Mouse (Mus musculus) liver, embryonic 15.5 days (tissue): Measurements from ENCODE around the gene Cfap44. TPM values are rescaled to one million over a fixed set of nuclear protein-coding genes. Genes with fewer than 3 reads are reported as not detected.

ENCODE experiments used
- ATAC-seq: fragments of 200-750 bp; cut with Nextera tagmentation; 2 replicates; pipeline ENCODE4 v1.8.0; 2017; ENCODE audit warnings: moderate number of reproducible peaks, mild to moderate bottlenecking, moderate library complexity; ENCODE audit not compliant: insufficient read depth
- H3K27ac ChIP-seq: fragments of 300-500 bp; sonication (generic); replicated peaks from 2 replicates; pipeline ENCODE4 v1.5.1; 2015; ENCODE audit warnings: mild to moderate bottlenecking, inconsistent platforms
- H3K27me3 ChIP-seq: fragments of 300-500 bp; sonication (generic); 2 replicates; pipeline ENCODE4 v1.6.1; 2015; ENCODE audit warnings: mild to moderate bottlenecking, inconsistent platforms
- H3K36me3 ChIP-seq: fragments of 300-500 bp; sonication (generic); replicated peaks from 2 replicates; pipeline ENCODE4 v1.6.1; 2015; ENCODE audit warnings: moderate library complexity, mild to moderate bottlenecking, inconsistent platforms
- H3K4me1 ChIP-seq: fragments of 300-500 bp; sonication (generic); replicated peaks from 2 replicates; pipeline ENCODE4 v1.6.1; 2015; ENCODE audit warnings: inconsistent platforms
- H3K4me2 ChIP-seq: fragments of 300-500 bp; sonication (generic); 2 replicates; pipeline ENCODE4 v1.6.1; 2015; ENCODE audit warnings: moderate library complexity, mild to moderate bottlenecking, inconsistent platforms
- H3K4me3 ChIP-seq: fragments of 300-500 bp; sonication (generic); replicated peaks from 2 replicates; pipeline ENCODE4 v1.5.1; 2015; ENCODE audit warnings: mild to moderate bottlenecking, inconsistent platforms
- H3K9ac ChIP-seq: fragments of 300-500 bp; sonication (generic); 2 replicates; pipeline ENCODE4 v1.6.1; 2015; ENCODE audit warnings: moderate library complexity, mild to moderate bottlenecking, inconsistent platforms
- H3K9me3 ChIP-seq: fragments of 300-500 bp; sonication (generic); replicated peaks from 2 replicates; pipeline ENCODE4 v1.6.1; 2016; ENCODE audit warnings: inconsistent platforms
- WGBS: fragments of 180-500 bp; shearing (Covaris S2); methylation state at CpG from one replicate; pipeline ENCODE4 v1.1.7; 2015; ENCODE audit warnings: mixed read lengths; ENCODE audit not compliant: insufficient replicate concordance; 5-methylcytosine and 5-hydroxymethylcytosine counted together
- polyA plus RNA-seq: library from polyadenylated mRNA; unstranded; fragments of >200 nt; fragmentation: Nextera tagmentation; extraction: Ambion mirVana; gene quantifications from 2 replicates; pipeline ENCODE4 v1.2.1, GENCODE M21; 2015

Cfap44 gene
- polyA plus RNA-seq, 1 experiment from 2014 or later: 0.40 TPM

DNA sequence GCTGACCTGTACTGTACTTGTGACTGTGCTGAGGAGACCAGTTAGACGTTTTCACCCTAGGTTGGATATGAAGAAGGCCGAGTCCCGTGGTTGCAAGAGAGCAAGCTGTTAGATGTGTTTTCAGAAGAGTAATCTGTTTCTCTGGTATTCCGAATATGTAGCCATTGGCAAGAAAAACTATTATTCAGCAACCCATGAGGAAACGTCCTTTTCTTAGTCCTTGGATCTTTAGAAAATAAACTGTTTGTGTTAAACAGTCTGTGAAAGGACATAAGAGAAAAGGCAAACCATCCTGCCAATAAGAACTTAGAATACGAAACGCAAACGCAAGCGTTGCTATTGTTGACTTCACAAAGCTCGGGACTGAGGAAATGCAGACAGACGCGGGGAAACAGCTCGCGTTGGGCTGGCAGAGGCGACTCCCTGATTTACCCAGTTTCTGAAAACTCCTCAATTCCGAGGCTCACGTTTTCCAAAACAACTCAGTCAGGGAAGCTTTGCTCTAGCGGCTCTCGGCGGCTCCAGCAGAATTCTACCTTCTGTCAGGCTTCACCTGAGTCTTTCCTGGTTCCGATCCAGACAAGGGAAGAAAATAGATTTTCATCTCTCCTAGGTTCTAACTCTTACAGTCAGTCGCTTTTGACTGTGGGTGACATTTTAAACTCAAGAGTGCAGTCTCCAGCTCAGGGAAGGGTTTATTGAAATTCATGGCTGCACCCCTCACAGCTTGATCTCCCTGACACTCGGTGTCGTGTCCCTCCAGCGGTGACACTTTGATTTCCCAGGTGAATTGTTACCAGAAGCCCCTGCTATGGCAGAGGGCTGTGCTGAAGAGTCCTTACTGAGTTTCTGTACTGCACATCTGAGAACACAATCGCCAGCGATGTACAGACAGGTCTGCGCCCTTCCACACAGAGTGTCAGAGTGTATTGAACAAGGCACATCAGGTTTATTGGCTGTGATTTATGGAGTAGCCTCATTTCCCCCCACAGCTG is 87.3 kb downstream of the Cfap44 start:
- H3K9ac ChIP-seq: no peak overlapping the region
- no peak for ATAC-seq
- no peak overlapping the region for H3K4me2 ChIP-seq
- 39% methylated on average over 28 of the region's 28 CpGs for WGBS
- H3K4me3 ChIP-seq: no peak overlapping the region
- H3K4me1 ChIP-seq: no peaks in the 10 kb centered on the region
- no peaks in the 10 kb centered on the region; the same call in 1 of the 2 replicates for H3K27me3 ChIP-seq
- no peaks in the 10 kb centered on the region for H3K36me3 ChIP-seq
- no peak overlapping the region for H3K27ac ChIP-seq
- H3K9me3 ChIP-seq: no peaks in the 10 kb centered on the region

DNA sequence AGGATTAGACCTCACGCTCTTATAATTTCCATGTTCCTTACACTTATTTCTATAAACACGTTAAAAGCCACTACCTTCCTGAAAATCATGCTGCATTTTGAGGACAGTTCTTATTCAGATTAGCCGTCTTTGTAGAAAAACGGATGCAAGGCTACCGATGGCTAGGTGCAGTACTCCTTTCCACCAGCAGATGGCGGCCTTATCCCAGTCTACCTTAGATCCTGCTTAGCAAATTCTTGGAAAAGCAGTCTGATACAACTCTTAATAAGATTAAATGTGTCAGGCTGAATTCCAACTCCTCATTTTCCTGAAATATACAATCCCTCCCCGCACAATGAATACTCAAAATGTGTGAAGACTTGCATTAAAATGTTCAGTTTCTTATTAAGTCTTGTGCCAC is 89.5 kb downstream of the Cfap44 start:
- no peak overlapping the region for H3K27ac ChIP-seq
- ATAC-seq: no peak
- no peak overlapping the region for H3K9ac ChIP-seq
- no peaks in the 10 kb centered on the region for H3K36me3 ChIP-seq
- no peak overlapping the region for H3K4me2 ChIP-seq
- H3K27me3 ChIP-seq: no peaks in the 10 kb centered on the region; the same call in 1 of the 2 replicates
- H3K4me1 ChIP-seq: no peaks in the 10 kb centered on the region
- WGBS: 3% methylated on average over 7 of the region's 7 CpGs
- H3K9me3 ChIP-seq: no peaks in the 10 kb centered on the region
- H3K4me3 ChIP-seq: no peak overlapping the region

DNA sequence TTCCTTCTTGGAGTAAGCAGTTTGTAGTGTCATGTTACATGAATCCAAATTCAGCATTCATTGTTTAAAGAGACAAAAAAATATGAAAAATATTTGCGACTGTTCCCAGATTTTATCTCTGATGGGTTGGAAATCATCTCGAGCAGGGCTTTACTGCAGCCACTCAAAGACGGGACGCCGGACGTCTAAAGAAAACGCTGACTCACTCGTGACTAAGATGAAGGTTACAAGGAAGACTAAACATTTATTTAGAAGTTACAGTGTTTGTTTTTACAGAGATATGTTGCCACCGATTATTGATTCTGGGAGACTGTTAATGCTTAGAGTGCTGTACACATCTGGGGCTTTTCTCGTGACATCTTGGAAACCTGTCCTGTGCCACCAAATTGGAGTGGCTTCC is 90.2 kb downstream of the Cfap44 start:
- H3K9me3 ChIP-seq: no peaks in the 10 kb centered on the region
- 46% methylated on average over 10 of the region's 10 CpGs for WGBS
- no peak overlapping the region for H3K27ac ChIP-seq
- no peaks in the 10 kb centered on the region for H3K36me3 ChIP-seq
- H3K9ac ChIP-seq: no peak overlapping the region
- no peaks in the 10 kb centered on the region; the same call in 1 of the 2 replicates for H3K27me3 ChIP-seq
- no peak overlapping the region for H3K4me3 ChIP-seq
- no peak overlapping the region for H3K4me2 ChIP-seq
- no peak for ATAC-seq
- no peaks in the 10 kb centered on the region for H3K4me1 ChIP-seq

DNA sequence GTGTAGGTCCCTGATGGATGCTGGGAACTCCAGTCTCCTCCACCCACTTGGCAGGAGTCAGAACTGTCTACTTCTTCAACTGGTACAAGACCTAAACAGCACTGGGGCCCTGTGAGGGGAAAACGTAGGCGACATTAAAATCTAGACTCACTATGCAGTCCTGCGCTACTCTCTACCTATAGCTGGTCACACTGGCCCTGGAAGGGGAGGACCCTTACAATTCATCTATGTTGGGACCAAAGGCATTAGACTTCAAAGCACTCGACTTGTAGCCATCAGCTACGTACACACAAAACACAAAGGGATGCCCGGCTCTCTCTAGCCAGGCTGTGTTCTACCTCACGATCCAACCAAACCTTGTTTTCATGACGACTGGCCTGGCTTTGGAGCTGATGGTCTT is 91.1 kb downstream of the Cfap44 start:
- Histone ChIP-seq H3K9ac (no peak overlapping the region), H3K4me2 (no peak overlapping the region), H3K27me3 (no peaks in the 10 kb centered on the region), H3K4me3 (no peak overlapping the region), H3K9me3 (no peaks in the 10 kb centered on the region), H3K4me1 (no peaks in the 10 kb centered on the region), H3K36me3 (no peaks in the 10 kb centered on the region), H3K27ac (no peak overlapping the region)
- no peak for ATAC-seq
- WGBS: 72% methylated on average over 8 of the region's 8 CpGs

DNA sequence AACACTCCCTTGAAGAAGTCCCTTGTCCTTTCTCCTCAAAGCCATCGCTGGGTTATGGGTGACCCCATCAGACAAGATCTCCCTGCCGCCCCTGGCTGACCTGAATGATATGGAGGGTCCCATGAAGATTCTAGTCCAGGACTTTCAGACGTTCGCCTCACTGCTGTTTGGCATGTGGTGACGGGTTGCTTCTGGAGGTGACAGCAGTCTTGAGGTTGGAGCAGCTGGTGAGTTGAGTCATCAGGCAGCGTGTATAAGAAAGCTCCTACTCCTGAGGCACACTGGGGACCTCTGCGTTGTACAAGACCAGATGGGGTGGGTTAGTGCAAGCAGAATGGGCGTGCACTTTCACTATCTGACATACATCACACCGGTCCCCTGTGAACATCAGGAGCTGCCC is 92.0 kb downstream of the Cfap44 start:
- WGBS: 65% methylated on average over 9 of the region's 9 CpGs
- ATAC-seq: no peak
- H3K27me3 ChIP-seq: no peaks in the 10 kb centered on the region
- no peaks in the 10 kb centered on the region for H3K36me3 ChIP-seq
- no peak overlapping the region for H3K4me3 ChIP-seq
- no peak overlapping the region for H3K27ac ChIP-seq
- no peak overlapping the region for H3K9ac ChIP-seq
- no peaks in the 10 kb centered on the region for H3K9me3 ChIP-seq
- H3K4me2 ChIP-seq: no peak overlapping the region
- no peaks in the 10 kb centered on the region for H3K4me1 ChIP-seq

DNA sequence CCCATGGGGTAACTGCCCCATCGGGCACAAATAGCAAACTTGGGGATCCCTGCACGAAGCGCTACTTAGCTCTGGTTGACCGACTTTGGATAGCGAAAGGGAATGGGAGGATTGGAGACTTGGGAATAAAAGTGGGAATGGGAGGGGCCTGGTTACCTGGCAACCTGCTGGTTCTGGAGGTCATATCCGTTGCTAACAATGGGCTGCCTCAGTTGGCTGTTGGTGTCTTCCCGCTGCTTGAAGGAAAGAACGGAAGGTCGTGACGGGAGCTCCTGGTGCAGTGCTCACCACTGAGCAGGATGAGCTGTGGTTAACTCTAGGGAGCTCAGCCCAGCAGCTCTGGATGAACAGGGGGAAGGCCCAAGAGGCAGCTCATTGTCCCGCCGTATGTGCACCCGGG is 92.6 kb downstream of the Cfap44 start:
- Histone ChIP-seq H3K4me3 (no peak overlapping the region), H3K27ac (no peak overlapping the region), H3K27me3 (no peaks in the 10 kb centered on the region), H3K36me3 (no peaks in the 10 kb centered on the region), H3K9ac (no peak overlapping the region), H3K4me1 (no peaks in the 10 kb centered on the region), H3K4me2 (no peak overlapping the region), H3K9me3 (no peaks in the 10 kb centered on the region)
- 73% methylated on average over 13 of the region's 13 CpGs for WGBS
- ATAC-seq: no peak

DNA sequence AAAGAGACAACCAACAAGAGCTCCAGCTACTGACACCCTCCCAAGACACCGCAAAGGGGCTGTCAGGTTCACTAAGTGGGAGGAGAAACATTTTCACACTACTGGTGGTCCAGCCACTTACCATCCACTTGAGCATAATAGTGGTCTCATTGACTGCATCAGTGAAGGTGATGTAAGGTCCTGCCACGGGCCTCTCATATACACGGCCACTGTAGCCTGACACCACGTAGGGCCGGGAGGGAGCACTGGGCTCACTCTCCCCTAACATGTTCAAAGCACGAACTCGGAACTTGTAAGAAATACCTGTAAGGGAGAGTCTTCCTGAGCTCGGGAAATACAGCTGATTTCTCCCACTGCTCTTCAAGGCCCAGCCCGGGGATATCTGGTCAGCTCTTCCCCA is 96.5 kb downstream of the Cfap44 start:
- H3K4me1 ChIP-seq: no peaks in the 10 kb centered on the region
- no peak for ATAC-seq
- no peaks in the 10 kb centered on the region for H3K27me3 ChIP-seq
- no peak overlapping the region for H3K27ac ChIP-seq
- no peaks in the 10 kb centered on the region for H3K9me3 ChIP-seq
- H3K4me3 ChIP-seq: no peak overlapping the region
- H3K36me3 ChIP-seq: no peaks in the 10 kb centered on the region
- 66% methylated on average over 9 of the region's 9 CpGs for WGBS
- H3K9ac ChIP-seq: no peak overlapping the region
- no peak overlapping the region for H3K4me2 ChIP-seq

DNA sequence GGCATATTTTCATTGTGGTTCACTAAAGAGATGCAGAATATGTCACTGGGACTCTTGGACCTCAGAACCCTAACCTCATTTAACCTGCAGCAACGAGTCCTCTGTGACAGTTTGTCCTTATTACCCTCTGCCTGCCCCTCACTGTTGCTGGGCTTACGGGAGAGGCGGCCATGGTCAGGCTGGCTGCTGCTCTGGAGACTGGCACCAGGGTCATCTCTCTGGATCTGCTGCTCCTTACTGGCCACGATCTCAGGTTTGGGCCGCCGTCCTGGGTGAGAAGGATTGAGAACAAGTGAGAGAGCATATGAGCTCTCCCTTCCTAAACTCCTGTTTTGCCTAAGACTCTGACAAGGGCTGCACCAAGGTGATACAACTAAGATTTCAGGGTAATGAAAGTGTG is 97.6 kb downstream of the Cfap44 start:
- H3K27ac ChIP-seq: no peak overlapping the region
- H3K36me3 ChIP-seq: no peaks in the 10 kb centered on the region
- H3K4me3 ChIP-seq: no peak overlapping the region
- H3K27me3 ChIP-seq: no peaks in the 10 kb centered on the region
- WGBS: 72% methylated on average over 6 of the region's 6 CpGs
- no peaks in the 10 kb centered on the region for H3K4me1 ChIP-seq
- no peak overlapping the region for H3K4me2 ChIP-seq
- H3K9ac ChIP-seq: no peak overlapping the region
- H3K9me3 ChIP-seq: no peaks in the 10 kb centered on the region
- no peak for ATAC-seq

DNA sequence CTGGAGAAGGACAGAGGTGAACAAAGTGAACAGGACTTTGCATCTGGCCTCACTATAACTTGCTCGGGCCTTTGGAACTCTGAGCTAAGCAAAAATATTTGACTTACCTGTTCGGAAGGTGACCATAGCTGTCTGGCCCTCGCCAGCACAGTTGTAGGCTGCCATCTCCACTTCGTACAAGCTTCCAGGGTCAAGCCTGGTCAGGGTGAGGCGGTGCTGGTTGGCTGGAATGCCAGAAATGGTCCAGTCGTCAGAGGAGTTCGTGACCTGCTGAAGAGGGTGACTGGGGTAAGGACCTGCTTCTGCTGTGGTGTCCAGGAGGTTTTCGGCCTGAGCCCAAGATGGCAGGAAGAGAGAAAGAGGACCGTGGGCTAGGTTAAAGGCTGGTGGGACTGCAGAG is 98.1 kb downstream of the Cfap44 start:
- no peak overlapping the region for H3K27ac ChIP-seq
- no peaks in the 10 kb centered on the region for H3K36me3 ChIP-seq
- no peak for ATAC-seq
- no peak overlapping the region for H3K9ac ChIP-seq
- H3K9me3 ChIP-seq: no peaks in the 10 kb centered on the region
- no peak overlapping the region for H3K4me2 ChIP-seq
- no peaks in the 10 kb centered on the region for H3K4me1 ChIP-seq
- 63% methylated on average over 9 of the region's 9 CpGs for WGBS
- H3K4me3 ChIP-seq: no peak overlapping the region
- H3K27me3 ChIP-seq: no peaks in the 10 kb centered on the region

DNA sequence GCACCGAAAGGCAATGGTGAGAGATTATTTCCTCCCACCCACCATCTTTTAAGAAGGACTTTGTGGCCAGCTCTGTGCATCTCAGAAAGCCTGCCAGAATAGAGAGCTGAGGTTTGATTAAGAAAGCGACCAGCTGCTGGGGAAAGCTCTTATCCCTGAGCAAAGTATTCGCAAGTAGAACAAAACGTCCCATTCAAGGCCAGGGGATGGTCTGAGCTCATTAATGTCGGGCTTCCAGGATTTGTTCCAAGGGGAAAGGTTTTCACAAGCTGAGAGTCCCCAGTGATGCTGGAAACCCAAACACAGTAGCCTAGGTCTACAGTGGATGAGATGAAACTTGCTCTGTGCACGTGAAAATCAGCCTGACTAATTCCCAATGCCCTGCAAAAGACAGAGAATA is 99.3 kb downstream of the Cfap44 start:
- Histone ChIP-seq H3K9ac (no peak overlapping the region), H3K27ac (no peak overlapping the region), H3K36me3 (no peaks in the 10 kb centered on the region), H3K27me3 (no peaks in the 10 kb centered on the region), H3K9me3 (no peaks in the 10 kb centered on the region), H3K4me2 (no peak overlapping the region), H3K4me1 (no peaks in the 10 kb centered on the region), H3K4me3 (no peak overlapping the region)
- 59% methylated on average over 6 of the region's 6 CpGs for WGBS
- no peak for ATAC-seq

DNA sequence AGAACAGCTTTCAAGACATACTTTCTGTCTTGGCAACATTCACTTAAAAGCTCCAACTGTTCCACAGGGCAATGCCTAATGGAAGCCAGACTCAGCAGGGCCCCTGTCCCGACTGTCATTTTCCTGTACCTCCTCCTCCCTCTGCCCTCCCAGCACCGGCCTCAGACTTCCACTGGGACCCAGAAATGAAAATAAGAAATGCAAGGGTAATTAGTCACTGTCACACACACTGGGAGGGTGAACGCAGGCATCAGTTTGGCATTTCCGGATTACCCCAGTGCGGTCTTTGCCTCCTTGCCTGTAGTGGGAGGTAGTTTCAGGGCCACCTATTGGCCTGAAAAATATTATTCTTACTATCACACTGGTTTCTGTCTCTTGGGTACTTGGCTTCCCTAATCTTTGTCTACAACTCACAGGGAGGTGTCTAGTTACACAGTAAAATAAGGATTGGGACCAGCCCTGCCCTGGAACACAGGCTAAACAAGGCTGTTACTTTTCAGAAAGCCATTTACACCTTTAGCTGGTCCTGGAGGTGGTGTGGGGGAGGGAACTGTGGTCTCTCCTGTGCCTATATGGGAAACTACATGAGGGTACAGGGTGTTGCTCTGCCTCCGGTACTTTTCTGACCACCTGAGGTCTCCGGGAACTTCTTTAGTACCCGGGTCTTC is 100.0 kb downstream of the Cfap44 start:
- Histone ChIP-seq H3K9ac (no peak overlapping the region), H3K4me1 (no peaks in the 10 kb centered on the region), H3K27me3 (no peaks in the 10 kb centered on the region), H3K36me3 (no peaks in the 10 kb centered on the region), H3K27ac (no peak overlapping the region), H3K4me3 (no peak overlapping the region), H3K4me2 (no peak overlapping the region), H3K9me3 (no peaks in the 10 kb centered on the region)
- no peak for ATAC-seq
- 29% methylated on average over 8 of the region's 8 CpGs for WGBS
